Mouse (Mus musculus) E14TG2a.4 (cell line): ENCODE results near the gene Ankrd52.

Source experiments
- CTCF ChIP-seq: conservative IDR thresholded peaks from 2 replicates; pipeline ENCODE4 v1.5.1; 2014; ENCODE audit warnings: low read length
- NANOG ChIP-seq: IDR thresholded peaks from 2 replicates; pipeline ENCODE4 v1.6.1; 2014; ENCODE audit warnings: borderline replicate concordance, low read length, mixed read lengths

- TF ChIP-seq CTCF: no peak
- no peak for TF ChIP-seq NANOG
Measured at GRCm38 (mm10) chr10:128372989-128373748, 3.7 kb upstream of the Ankrd52 start.
